21 mouse cellular contexts compared by ENCODE assay signal in the genomic region with DNA sequence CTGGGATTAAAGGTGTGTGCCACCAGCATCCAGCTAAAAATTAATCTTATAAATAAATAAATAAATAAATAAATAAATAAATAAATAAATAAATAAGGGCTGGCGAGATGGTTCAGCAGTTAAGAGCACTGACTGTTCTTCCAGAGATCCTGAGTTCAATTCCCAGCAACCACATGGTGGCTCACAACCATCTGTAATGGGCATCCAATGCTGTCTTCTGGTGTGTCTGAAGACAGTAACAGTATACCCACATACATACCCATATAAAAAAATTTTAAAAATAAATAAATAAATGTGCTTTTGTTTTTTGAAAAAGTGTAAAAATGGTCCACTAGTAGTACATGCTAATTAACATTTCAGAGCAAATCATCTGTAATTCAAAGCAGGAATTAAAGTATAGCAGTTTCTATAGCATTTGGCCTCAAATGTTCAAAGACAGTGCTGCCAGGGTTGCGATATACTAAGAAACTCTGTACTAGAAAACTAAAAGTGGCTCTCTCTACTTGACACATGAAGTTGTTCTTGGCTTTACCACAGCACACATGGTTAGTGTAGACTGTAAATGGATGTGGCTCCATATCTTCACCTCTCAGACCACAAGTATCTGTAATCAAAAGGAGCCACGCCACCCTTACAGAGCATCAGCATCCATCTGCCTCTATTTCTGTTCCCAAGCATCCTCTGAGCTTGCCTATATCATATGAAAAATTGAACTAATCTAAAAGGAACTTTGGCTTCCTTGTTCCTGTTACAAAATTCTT. TPM values are rescaled to one million over a fixed set of nuclear protein-coding genes. Genes with fewer than 3 reads are reported as not detected.
DNase-seq lines count a peak whose midpoint lies in the region; ATAC-seq lines count a peak whose summit lies in the region.
"Had no signal": no experiment of that assay in that cellular context is flagged by ENCODE, and none has a peak within 500 bp of the region (broad histone marks: within the 10 kb centered on the region; RNA-seq: fewer than 3 reads in every experiment).

No protein-coding gene starts in this region.

- H3K27ac ChIP-seq in intestine, embryonic 16.5 days (ENCODE audit: low read length), result no peak overlapping the region
- H3K27ac ChIP-seq in intestine, embryonic 15.5 days, result no peak overlapping the region
- peak overlapping the region; percentile 97 for H3K27ac ChIP-seq in liver, embryonic 12.5 days
- H3K27ac ChIP-seq in stomach, embryonic 16.5 days (ENCODE audit: low read length), result no peak overlapping the region
- H3K27ac ChIP-seq: forebrain, embryonic 12.5 days; hindbrain, embryonic 13.5 days; kidney, postnatal 0 days; layer of hippocampus, adult 2 months; lung, embryonic 15.5 days; midbrain, embryonic 10.5 days; neural tube, embryonic 13.5 days had no signal

- H3K9ac ChIP-seq in intestine, embryonic 16.5 days (ENCODE audit: low read depth, low read length), result no peak overlapping the region
- H3K9ac ChIP-seq in intestine, embryonic 15.5 days, result no peak overlapping the region
- H3K9ac ChIP-seq in liver, embryonic 12.5 days, result peak overlapping the region; percentile 66
- no peak overlapping the region for H3K9ac ChIP-seq in stomach, embryonic 16.5 days (ENCODE audit: low read length)
- H3K9ac ChIP-seq: forebrain, embryonic 12.5 days; hindbrain, embryonic 13.5 days; lung, embryonic 15.5 days; neural tube, embryonic 13.5 days had no signal

- no peaks in the 10 kb centered on the region for H3K36me3 ChIP-seq in intestine, embryonic 16.5 days (ENCODE audit: control insufficient read depth, insufficient read depth, low read length)
- H3K36me3 ChIP-seq in intestine, embryonic 15.5 days, result no peaks in the 10 kb centered on the region
- peaks cover 18% of the 10 kb centered on the region for H3K36me3 ChIP-seq in liver, embryonic 12.5 days
- H3K36me3 ChIP-seq in stomach, embryonic 16.5 days (ENCODE audit: control insufficient read depth, insufficient read depth, low read length), result no peaks in the 10 kb centered on the region
- H3K36me3 ChIP-seq: lung, embryonic 15.5 days had no signal

- 88% methylated on average over 3 of the region's 3 CpGs for WGBS in intestine, embryonic 16.5 days
- 83% methylated on average over 3 of the region's 3 CpGs for WGBS in intestine, embryonic 15.5 days
- WGBS in liver, embryonic 12.5 days (ENCODE audit: insufficient replicate concordance), result 32% methylated on average over 3 of the region's 3 CpGs
- WGBS in stomach, embryonic 16.5 days, result 86% methylated on average over 3 of the region's 3 CpGs

- no peak overlapping the region for H3K4me3 ChIP-seq in intestine, embryonic 16.5 days (ENCODE audit: low read length)
- H3K4me3 ChIP-seq in intestine, embryonic 15.5 days (replicated peaks), result no peak overlapping the region
- no peak overlapping the region for H3K4me3 ChIP-seq in liver, embryonic 12.5 days
- H3K4me3 ChIP-seq in stomach, embryonic 16.5 days (replicated peaks; ENCODE audit: low read length), result no peak overlapping the region
- H3K4me3 ChIP-seq: forebrain, embryonic 12.5 days; hindbrain, embryonic 13.5 days; layer of hippocampus, adult 2 months; lung, embryonic 15.5 days; midbrain, embryonic 10.5 days; neural tube, embryonic 13.5 days had no signal

- H3K4me2 ChIP-seq in intestine, embryonic 16.5 days (ENCODE audit: low read depth, low read length), result no peak overlapping the region
- no peak overlapping the region for H3K4me2 ChIP-seq in intestine, embryonic 15.5 days (replicated peaks)
- H3K4me2 ChIP-seq in liver, embryonic 12.5 days, result peak overlapping the region; percentile 50
- no peak overlapping the region for H3K4me2 ChIP-seq in stomach, embryonic 16.5 days (ENCODE audit: low read depth, low read length)
- H3K4me2 ChIP-seq: forebrain, embryonic 12.5 days; hindbrain, embryonic 13.5 days; lung, embryonic 15.5 days; neural tube, embryonic 13.5 days had no signal

- H3K4me1 ChIP-seq in intestine, embryonic 16.5 days (ENCODE audit: control insufficient read depth, insufficient read depth, low read length), result no peaks in the 10 kb centered on the region
- no peaks in the 10 kb centered on the region for H3K4me1 ChIP-seq in intestine, embryonic 15.5 days (replicated peaks)
- H3K4me1 ChIP-seq in liver, embryonic 12.5 days, result peaks cover 79% of the 10 kb centered on the region
- H3K4me1 ChIP-seq in stomach, embryonic 16.5 days (ENCODE audit: control insufficient read depth, insufficient read depth, low read length), result no peaks in the 10 kb centered on the region
- H3K4me1 ChIP-seq: forebrain, embryonic 12.5 days; hindbrain, embryonic 13.5 days; lung, embryonic 15.5 days; midbrain, embryonic 10.5 days; neural tube, embryonic 13.5 days had no signal

- H3K9me3 ChIP-seq in intestine, embryonic 16.5 days (ENCODE audit: control insufficient read depth, low read length), result no peaks in the 10 kb centered on the region
- H3K9me3 ChIP-seq in intestine, embryonic 15.5 days, result no peaks in the 10 kb centered on the region
- no peaks in the 10 kb centered on the region for H3K9me3 ChIP-seq in liver, embryonic 12.5 days (replicated peaks)
- no peaks in the 10 kb centered on the region for H3K9me3 ChIP-seq in stomach, embryonic 16.5 days (replicated peaks; ENCODE audit: control insufficient read depth, low read length)
- H3K9me3 ChIP-seq: forebrain, embryonic 12.5 days; hindbrain, embryonic 13.5 days; lung, embryonic 15.5 days; midbrain, embryonic 10.5 days; neural tube, embryonic 13.5 days had no signal

- ATAC-seq in intestine, embryonic 16.5 days, result peak; percentile 56; the same call in 1 of the 2 replicates
- ATAC-seq in intestine, embryonic 15.5 days, result no peak; the same call in 1 of the 2 replicates
- peak; percentile 98 for ATAC-seq in liver, embryonic 12.5 days
- 0 out of 2 replicates have a peak, but pooled peaks have one; percentile 33 for ATAC-seq in stomach, embryonic 16.5 days (ENCODE audit: insufficient read depth, low FRiP score)
- ATAC-seq: intestine, postnatal 0 days had no signal

- peak; percentile 78 for DNase-seq in c-Kit-positive CD71-positive TER-119-negative erythroid progenitor cells, embryonic 14.5 days (ENCODE audit: low read depth)
- no peak for DNase-seq in kidney, adult 8-10 months
- DNase-seq in testis, postnatal 10 days (ENCODE audit: low spot score), result no peak
- DNase-seq: adrenal gland, postnatal 14 days; cerebellum, adult 9-10 months; gastrocnemius, postnatal 14 days; heart, postnatal 14 days; thymus, adult 2 months had no signal

- no peaks in the 10 kb centered on the region for H3K27me3 ChIP-seq in intestine, embryonic 16.5 days (replicated peaks; ENCODE audit: control insufficient read depth, insufficient read depth, low read length)
- H3K27me3 ChIP-seq in intestine, embryonic 15.5 days (replicated peaks), result no peaks in the 10 kb centered on the region
- H3K27me3 ChIP-seq in liver, embryonic 12.5 days (replicated peaks), result no peaks in the 10 kb centered on the region
- H3K27me3 ChIP-seq in stomach, embryonic 16.5 days (ENCODE audit: control insufficient read depth, insufficient read depth, low read length), result no peaks in the 10 kb centered on the region
- H3K27me3 ChIP-seq: forebrain, embryonic 12.5 days; hindbrain, embryonic 13.5 days; lung, embryonic 15.5 days; neural tube, embryonic 13.5 days had no signal

RNA-seq across cellular contexts. Expression of a gene that starts 23.7 kb away (rescaled TPM):
- polyA plus RNA-seq in intestine, embryonic 16.5 days (2015; fragmentation: Nextera tagmentation; extraction: Ambion mirVana), result 3.1 and 3.9 TPM in 2 replicates
- 3.4 and 4.3 TPM in 2 replicates for polyA plus RNA-seq in intestine, embryonic 15.5 days (2015; fragmentation: Nextera tagmentation; extraction: Ambion mirVana)
- 10.6 and 12.0 TPM in 2 replicates for polyA plus RNA-seq in liver, embryonic 12.5 days (2016; fragmentation: Nextera tagmentation; extraction: Ambion mirVana)
- polyA plus RNA-seq in stomach, embryonic 16.5 days (2015; fragmentation: Nextera tagmentation; extraction: Ambion mirVana), result 4.8 and 5.0 TPM in 2 replicates

RNA-seq across cellular contexts. Expression of a gene that starts 53.9 kb away (rescaled TPM):
- not detected in 2 replicates for polyA plus RNA-seq in intestine, embryonic 16.5 days (2015; fragmentation: Nextera tagmentation; extraction: Ambion mirVana)
- not detected in 2 replicates for polyA plus RNA-seq in intestine, embryonic 15.5 days (2015; fragmentation: Nextera tagmentation; extraction: Ambion mirVana)
- polyA plus RNA-seq in liver, embryonic 12.5 days (2016; fragmentation: Nextera tagmentation; extraction: Ambion mirVana), result not detected in 2 replicates
- polyA plus RNA-seq in stomach, embryonic 16.5 days (2015; fragmentation: Nextera tagmentation; extraction: Ambion mirVana), result not detected in 2 replicates
- polyA plus RNA-seq: frontal cortex, adult 2 months; thymus, adult 2 months had no signal
